Mouse (Mus musculus) lung, postnatal 25 days (tissue): ENCODE data around the gene Nol3.

ENCODE experiments used
- DNase-seq: peaks from one replicate; pipeline ENCODE4 v3.0.0; 2022; ENCODE audit warnings: low spot score

Gene Nol3

DNA sequence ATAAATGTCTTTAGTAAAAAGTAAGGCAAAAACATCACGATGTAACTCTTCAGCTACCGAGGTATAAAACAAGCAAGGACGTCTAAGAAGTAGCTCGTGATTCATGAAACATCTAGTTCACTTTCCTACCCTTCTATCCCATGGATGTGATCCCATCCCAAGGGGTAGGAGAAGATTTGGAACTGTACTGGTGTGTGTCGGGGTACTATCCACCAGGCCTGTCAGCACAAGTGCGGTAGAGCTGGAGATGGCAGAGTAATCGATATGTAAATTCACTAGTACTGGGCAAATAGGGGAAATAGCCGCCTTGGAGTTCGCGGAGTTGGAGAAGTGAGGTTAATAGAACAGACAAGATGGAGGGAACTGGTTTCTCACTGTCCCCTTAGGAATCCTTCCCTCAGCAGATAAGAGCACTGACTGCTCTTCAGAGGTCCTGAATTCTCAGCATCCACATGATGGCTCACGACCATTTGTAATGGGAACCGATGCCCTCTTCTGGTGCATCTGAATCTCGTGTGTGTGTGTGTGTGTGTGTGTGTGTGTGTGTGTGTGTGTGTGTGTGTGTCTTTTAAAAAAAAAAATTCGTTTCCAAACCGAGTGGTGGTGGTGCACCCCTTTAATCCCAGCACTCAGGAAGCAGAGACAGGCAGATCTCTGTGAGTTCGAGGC is 12.6 kb upstream of the Nol3 start:
- no peak for DNase-seq

DNA sequence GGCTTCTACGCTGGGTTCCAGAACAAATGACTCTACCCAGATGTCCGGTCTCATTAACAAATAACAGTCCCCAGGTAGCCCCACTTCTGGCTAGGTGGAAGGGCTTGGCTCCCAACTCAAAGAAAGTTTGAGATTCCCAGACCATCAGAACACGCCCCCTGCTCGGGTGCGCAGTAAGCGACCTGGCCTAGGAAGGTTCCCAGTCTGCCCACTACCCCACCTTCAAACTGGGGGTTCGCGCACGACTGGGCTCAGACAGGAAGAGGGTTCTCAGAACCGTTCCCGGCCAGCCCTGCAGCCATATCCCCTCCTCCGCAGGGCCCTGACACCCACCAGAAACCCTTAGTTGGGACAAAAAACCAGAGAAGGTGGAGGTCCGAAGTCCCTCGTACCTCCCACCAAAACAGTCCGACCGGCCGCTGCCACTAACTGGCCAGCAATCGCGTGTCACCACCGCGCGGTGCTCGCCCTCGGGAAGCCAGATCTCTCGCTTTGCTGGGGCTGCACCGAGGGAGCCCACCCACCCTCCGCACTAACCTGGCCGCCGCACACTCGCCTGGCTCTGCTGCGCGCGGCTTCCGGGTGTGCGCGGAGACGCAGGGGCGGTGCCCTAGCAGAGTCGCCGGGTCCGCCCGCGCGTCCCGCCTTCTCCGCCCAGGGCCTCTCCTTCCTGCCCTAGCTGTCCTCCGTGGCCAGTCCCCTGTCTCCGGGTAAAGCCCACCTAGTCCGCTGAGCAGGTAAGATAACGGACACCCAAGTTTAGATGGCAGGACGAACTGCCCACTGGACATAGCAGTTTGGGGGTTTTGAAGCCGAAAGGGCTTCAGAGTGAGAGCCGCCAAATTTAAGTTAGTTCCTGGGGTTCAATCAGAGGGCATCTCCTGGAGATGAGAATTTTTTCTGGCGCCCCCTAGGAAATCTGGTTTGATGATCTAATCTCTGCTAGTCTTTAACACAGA is 11.6 kb upstream of the Nol3 start, which contains the start of the genes Tradd and Fbxl8:
TSS of gene Tradd (minus strand) at position 586 of the 959 bp plus-strand sequence.
TSS of gene Fbxl8 (plus strand) at position 625 of the 959 bp plus-strand sequence.
- DNase-seq = peak; percentile 82

DNA sequence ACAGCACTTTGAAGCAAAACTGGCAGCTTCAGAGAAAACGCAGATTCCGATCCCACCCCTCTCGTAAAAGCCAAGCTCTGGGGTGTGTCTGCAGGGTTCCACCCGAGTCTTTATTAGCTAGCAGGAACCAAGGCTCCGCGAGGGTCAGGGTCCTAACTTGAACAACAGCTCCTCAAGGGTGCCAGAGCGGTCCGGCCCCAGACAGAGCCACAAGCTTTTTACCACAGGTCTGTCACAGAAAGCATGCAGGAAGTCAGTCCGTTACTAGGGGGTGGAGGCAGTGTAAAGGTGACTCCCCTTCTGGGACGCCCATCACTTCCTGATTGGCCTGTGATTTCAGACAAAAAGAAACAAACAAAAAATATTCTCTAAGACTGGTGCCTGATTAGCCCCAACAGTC is 10.8 kb upstream of the Nol3 start:
- peak; percentile 67 for DNase-seq

DNA sequence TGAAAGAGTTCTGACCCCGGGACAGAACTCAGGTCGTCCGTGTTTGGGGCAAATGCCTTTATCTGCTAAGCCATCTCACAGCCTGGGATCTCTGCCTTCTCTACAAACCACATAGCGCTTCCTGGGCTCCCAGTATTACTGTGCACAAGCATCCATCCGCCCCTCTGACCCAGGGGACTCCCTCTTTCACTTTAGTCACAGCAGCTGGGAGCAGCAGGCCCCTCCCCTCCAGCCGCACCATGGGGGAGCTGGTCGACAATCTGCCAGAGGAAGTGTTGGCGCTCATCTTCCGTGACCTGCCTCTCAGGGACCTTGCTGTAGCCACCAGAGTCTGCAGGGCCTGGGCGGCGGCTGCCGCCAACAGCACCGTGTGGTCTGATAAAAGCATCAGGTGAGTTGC is 9.2 kb upstream of the Nol3 start:
- DNase-seq = no peak

DNA sequence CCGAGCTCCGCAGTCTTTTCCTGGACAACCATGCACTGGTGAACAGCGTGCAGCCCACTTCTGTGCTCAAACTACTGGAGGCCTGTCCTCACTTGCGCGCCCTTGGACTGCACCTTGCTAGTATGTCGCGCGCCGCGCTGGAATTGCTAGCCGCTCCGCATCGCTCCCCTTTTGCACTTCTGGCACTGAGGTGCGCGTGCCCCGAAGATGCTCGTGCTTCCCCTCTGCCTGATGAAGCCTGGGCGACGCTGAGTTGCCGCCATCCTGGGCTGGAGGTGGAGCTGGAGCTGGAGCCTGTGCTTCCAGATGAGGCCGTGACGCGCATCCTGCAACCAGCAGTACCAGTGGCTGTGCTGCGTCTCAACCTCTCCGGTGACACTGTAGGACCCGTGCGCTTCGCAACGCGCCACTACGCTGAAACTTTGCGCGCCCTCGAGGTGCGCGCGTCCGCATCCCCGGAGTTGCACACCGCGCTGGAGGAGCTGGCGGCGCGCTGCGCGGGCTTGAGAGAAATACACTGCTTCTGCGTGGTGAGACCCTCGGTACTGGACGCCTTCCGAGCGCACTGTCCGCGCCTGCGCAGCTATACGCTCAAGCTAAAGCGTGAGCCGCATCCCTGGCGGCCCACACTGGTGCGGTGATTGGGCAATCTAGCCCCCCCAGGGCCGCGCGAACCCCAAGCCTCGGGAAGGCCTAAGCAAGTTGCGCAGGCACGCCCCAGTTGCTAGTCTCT is 7.4 kb upstream of the Nol3 start:
- no peak for DNase-seq

DNA sequence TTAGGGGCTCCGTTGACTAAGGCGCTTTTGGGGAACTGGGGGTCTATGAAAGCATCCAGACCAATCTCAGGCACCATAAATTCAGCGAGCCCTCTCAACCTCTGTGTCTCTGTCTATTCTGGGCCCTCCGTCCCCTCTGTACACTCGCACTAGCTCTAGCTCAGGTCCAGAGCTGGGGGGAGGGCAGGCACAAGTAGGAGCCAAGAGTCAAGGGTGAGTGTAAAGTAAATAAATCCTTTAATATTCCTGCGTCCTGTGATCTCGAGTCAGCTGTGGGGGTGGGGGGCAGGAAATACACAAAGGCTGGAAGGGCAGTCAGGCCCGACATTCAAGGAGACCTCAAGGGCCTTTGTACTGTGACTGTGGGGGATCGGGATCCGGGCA is 6.9 kb upstream of the Nol3 start:
- DNase-seq = peak; percentile 72

DNA sequence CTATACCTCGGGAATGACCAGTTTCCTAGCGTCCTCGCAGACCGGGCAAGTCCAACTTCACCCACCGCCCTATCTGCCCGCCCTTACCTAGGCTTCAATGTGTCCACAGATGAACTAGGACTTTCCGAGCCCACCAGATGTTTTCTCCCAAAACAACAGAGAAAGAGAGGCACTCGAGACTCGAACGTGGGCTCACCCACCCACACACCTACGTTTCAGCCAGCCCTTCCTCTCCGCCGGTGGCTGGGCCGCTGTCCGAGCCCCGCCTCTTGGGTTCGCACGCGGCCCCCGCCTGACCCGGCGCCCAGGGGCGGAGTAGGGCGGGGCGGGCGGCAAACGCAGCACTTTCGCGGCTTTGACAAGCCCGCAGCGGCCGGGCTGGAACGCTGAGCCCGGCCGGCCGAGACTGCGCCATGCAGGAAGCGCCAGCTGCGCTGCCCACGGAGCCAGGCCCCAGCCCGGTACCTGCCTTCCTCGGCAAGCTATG is 6.4 kb upstream of the Nol3 start, which contains the start of gene Hsf4:
TSS of gene Hsf4 (plus strand) at position 341 of the 487 bp plus-strand sequence.
- DNase-seq = peak; percentile 81

DNA sequence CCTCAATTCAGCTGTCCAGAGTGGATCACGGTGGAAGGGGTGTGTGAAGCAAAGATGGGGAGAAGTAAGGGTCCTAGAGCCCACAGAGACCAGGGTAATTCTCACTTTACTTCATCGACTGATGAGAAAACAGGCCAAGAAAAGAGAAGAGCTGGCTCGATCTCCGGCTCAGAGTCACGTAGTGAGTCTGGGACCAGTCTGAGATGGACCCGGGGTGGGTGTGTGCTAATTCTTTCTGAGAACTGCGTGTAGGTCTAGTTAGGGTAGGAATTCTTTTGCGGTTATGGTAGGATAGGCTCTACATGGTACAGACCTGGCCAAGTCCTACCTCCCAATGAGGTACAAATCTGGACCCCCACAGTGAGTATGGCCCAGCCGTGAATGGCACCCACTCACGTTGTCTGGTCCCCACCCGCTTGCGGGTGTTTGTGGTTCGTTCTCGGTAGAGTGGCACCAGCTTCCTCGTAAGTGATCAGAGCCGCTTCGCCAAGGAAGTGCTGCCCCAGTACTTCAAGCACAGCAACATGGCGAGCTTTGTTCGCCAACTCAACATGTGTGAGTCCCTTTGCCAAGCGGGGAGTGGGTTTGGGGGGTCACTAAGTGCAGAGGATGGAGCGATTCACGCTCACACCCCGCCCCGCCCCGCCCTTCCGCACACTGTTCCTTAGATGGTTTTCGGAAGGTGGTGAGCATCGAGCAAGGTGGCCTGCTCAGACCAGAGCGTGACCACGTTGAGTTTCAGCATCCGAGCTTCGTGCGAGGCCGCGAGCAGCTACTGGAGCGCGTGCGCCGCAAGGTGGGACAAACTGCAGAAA is 5.6 kb upstream of the Nol3 start:
- no peak for DNase-seq

DNA sequence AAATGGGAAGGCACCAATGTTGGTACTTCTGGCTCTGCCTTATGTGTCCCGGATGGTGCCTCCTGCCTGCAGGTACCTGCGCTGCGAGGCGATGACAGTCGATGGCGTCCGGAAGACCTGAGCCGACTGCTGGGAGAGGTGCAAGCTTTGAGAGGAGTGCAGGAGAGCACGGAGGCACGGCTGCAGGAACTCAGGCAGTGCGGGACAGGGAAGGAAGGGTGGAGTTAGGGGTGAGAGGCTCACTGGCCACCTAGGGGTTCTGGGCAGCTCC is 5.1 kb upstream of the Nol3 start:
- no peak for DNase-seq

DNA sequence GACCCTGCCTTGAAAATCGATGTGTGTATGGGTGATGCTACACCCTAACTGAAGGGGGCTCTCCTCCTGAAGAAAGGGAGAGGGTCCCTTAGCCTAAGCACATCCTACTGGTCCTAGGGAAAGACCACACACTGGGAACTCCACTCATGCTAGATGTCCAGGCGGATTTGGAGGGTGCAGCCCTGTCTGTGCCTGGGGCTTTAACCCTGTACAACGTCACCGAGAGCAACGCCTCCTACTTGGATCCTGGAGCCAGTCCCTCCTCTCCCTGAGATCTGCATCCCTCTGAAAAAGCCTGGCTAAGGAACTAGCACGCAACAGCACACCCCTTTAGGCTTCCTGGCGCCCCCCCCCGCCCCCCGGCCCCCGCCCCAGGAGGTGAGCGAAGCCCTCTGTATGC is 553 bp upstream of the Nol3 start:
- DNase-seq = no peak

DNA sequence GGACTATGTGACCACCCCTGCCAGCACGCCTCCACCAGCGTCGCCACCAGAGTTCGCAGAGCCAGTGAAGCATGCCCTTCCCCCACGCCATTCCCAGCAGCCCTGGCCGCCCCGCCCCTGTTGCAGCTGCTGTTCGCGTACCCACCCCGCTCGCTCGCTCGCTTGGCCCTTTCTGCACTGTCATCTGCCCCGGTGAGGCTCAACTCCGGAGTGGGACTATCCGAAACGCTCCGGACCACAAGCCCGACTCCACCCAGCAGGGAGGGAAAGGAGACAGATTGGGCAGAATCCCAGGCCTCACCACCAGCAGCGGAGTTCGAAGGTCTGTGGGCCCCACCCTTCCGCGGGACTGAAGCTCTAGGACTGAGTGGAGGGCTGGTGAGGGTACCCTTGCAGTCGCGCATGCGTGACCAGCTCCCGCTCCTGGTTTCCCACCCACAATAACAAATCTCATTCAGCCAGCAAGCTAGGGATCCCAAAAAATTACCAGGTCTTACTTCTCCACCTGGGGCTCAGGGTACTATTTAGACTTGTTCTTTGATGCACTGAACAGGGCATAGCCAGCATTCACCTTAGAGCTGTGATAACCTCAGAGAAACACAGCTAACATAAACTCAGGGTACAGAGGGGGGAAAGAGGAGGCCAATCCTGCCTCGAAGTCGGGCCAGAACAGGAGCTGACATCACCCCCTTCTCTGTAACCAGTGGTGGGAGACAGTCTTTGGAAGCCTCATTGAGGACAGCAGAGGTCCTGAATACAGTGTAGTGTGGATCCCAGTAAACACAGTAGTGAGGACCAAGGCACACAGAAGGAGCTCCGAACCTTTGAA is 566 bp downstream of the Nol3 start:
- DNase-seq = no peak

DNA sequence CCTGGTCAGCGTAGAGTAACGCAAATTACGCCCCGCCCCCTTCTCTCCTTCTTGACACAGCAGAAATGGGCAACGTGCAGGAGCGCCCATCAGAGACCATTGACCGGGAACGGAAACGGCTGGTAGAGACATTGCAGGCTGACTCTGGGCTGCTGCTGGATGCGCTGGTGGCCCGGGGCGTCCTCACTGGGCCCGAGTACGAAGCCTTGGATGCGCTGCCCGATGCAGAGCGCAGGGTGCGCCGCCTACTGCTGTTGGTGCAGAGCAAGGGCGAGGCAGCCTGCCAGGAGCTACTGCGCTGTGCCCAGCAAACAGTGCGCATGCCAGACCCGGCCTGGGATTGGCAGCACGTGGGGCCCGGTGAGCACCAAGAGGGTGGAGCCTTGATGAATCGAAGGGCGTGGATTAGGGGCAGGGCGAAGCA is 3.0 kb downstream of the Nol3 start:
- peak; percentile 85 for DNase-seq

DNA sequence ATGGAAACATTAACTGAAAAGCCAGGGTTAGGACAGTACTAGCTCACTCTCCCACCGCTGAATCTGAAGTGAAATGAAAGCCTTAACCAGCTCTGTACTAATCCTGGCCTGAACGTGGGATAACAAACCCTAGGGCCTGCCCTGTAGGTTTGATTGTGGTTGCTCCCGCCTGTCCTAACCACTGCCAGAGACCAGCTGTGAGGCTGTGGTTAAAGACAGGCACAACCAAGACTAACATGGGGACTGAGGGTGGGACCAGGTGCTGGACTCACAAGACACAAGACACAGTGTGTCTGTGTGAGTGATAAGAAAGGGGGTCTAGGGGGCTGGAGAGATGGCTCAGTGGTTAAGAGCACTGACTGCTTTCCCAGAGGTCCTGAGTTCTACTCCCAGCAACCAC is 4.6 kb downstream of the Nol3 start:
- DNase-seq = no peak

DNA sequence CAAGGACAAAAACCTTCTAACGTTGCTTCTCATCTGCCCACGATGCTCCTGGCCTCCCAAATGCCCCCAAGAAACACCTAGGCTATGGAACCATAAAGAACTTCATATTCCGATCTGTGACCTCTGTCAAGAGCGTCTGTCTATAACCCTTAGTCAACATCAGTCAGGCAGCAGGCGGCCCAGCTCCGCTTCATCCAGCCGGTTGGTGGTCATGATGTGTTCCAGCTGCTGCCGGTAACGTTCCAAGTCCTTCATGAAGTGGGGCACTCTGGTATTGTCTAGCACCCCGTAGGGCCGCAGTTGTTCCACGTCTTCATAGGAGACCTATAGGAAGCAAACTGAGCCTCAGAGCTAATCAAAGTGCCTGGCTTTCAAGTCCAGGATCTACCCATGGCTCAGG is 5.9 kb downstream of the Nol3 start:
- no peak for DNase-seq

DNA sequence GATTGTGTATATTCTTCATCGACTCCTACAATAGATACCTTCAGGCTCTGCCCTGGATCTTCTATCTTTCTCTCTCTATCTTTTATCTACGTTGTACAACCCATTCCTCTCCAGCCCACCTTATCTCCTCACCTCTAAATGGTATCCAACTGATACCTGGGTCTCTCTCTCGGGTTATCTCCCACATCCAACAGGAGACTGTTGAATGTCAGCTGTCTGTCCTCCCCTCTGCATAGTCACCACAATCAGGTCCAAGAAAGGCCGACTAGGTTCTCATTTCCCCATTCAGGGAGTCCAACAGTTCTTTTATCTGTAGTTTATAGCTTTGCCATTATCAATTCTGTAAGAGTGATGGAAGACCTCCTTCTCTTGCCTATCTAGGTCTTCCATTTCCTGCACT is 6.3 kb downstream of the Nol3 start:
- DNase-seq = no peak

DNA sequence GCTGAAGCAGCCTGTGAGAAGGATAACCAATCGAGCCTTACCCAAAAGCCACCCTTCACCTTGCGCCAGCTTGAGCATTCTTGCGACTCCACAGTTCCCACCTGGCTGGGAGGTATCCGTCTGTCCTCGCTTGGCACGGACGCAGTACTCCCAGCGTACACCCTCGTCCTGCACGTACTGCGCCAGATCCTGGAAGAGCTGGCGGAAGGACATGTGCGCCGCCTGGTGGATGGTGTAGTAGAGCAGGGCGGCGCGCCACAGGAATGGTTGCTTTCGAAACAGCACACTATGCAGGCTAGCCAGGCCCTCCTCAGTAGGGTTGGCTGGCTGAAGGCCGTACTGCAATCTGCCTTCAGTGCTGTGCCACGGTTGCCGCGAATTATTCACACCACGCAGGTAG is 7.1 kb downstream of the Nol3 start:
- DNase-seq = no peak

DNA sequence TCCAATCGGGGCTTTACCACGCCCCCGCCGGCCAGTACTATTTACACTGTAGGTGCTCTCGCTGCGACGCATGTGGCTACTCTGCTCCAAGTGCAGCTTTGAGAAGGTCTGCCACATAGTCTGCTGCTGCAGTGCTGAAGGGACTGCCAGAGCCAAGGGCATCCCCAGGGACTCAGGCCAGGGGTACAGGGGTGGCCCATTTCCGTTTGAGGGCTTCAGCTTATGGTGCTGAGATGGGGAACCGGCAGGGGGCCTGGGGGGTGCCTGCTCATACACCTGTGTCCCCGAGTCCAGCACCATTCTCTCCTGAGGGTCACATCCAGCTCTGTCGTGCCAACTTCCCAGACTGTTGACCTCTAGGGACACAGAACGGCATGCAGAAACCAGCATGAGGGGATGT is 9.6 kb downstream of the Nol3 start:
- no peak for DNase-seq

DNA sequence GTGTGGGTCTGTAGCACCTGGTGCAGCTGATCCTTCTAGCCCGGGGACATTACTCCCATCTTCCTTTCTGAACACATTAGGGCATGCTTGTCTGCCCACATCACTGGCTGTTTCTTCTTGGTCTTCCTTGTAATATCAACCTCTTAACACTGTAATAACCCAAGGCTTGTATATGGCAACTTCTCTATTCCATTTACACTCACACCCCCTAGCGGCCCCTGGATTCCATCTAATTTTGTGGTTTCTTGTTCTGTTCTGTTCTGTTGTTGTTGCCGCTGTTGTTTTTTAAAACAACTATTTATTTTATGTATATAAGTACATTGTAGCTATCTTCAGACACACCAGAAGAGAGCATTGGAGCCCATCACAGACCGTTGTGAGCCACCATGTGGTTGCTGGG is 11.0 kb downstream of the Nol3 start:
- no peak for DNase-seq

DNA sequence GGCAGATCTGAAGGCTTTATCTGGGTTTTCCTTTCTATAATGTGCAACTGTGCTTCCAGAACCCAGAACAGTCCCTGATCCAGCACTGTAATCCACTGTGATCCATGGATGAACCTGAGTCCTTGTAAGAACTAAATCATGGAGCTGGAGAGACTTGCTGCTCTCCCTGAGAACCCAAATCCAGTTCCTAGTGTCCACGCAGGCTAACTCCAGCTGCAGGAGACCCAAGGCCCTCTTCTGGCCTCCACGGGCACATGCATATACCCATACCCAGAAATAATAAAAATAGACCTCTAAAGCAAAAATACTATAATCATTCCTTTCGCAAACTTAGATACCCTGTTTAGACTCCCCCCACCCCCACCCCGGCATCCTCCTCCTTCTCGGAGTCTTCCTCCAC is 12.3 kb downstream of the Nol3 start:
- DNase-seq = no peak

DNA sequence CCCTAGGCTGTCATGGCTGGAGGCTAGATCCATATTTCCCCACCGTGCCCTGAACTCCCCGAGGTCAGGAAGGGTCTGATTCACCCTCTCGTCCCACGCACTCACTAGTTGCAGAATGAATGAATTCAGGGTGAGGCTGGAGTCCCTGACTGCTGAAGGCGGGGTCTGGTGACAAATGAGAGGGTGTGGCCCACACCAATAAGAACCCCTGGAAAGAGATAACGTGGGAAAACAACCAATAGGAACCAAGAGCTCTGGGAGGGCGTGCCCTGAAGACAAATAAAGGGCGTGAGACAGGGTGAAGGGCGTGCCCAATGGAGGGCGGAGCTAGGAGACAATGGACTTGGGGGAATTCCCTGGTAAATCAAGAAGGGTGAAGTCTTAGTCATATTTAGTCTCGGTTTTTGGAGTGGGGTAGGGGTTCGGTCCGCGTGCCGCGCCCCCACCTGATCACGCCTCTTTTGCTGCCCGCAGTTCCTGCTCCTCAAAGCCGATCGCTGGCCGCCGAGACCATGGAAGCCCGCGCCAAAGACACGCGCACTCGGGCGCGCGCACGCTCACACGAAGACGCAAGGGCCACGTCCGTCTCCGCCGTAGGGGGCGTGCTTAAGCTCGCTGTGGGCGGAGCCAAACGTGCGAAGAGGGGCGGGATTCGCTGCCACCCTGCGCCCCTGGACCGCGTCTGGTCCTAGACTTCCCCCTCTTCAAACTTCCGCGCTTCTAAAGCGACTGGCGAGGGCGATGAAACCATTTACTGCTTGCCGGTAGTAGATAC is 13.2 kb downstream of the Nol3 start:
- DNase-seq = peak; percentile 93
